Mouse (Mus musculus) liver, postnatal 0 days (tissue): ENCODE results near the gene Chrm1. TPM values are rescaled to one million over a fixed set of nuclear protein-coding genes. Genes with fewer than 3 reads are reported as not detected.

Experiments
- ATAC-seq: fragments of 200-750 bp; cut with Nextera tagmentation; 2 replicates; pipeline ENCODE4 v1.8.0; 2017; ENCODE audit warnings: mild to moderate bottlenecking, moderate library complexity
- DNase-seq: peaks from one replicate; pipeline ENCODE4 v3.0.0-alpha.2; 2016
- H3K27ac ChIP-seq: fragments of 300-500 bp; sonication (generic); 2 replicates; pipeline ENCODE4 v1.5.1; 2014; ENCODE audit warnings: antibody characterized with exemption, moderate library complexity, mild to moderate bottlenecking, low read depth
- H3K27me3 ChIP-seq: fragments of 300-500 bp; sonication (generic); 2 replicates; pipeline ENCODE4 v1.6.1; 2014; ENCODE audit warnings: low read length, control low read depth, mixed read lengths; ENCODE audit not compliant: insufficient read depth
- H3K36me3 ChIP-seq: fragments of 300-500 bp; sonication (generic); replicated peaks from 2 replicates; pipeline ENCODE4 v1.6.1; 2014; ENCODE audit warnings: mild to moderate bottlenecking, control low read depth, low read length, moderate library complexity, mixed read lengths; ENCODE audit not compliant: insufficient read depth
- H3K4me1 ChIP-seq: fragments of 300-500 bp; sonication (generic); 2 replicates; pipeline ENCODE4 v1.6.1; 2014; ENCODE audit warnings: antibody characterized with exemption, mild to moderate bottlenecking, control low read depth; ENCODE audit not compliant: insufficient read depth
- H3K4me2 ChIP-seq: fragments of 300-500 bp; sonication (generic); 2 replicates; pipeline ENCODE4 v1.6.1; 2014; ENCODE audit warnings: low read depth, mild to moderate bottlenecking, low read length, moderate library complexity, mixed read lengths
- H3K4me3 ChIP-seq: fragments of 300-500 bp; sonication (generic); 2 replicates; pipeline ENCODE4 v1.5.1; 2014; ENCODE audit warnings: low read depth, low read length
- H3K9ac ChIP-seq: fragments of 300-500 bp; sonication (generic); replicated peaks from 2 replicates; pipeline ENCODE4 v1.6.1; 2014; ENCODE audit warnings: mild to moderate bottlenecking, moderate library complexity
- H3K9me3 ChIP-seq: fragments of 300-500 bp; sonication (generic); 2 replicates; pipeline ENCODE4 v1.6.1; 2016; ENCODE audit warnings: mild to moderate bottlenecking, control low read depth, low read length, mixed read lengths
- CTCF ChIP-seq: sonication (generic); IDR thresholded peaks from 2 replicates; pipeline ENCODE4 v1.5.1; 2016; ENCODE audit warnings: antibody characterized with exemption, low read depth
- EP300 ChIP-seq: IDR thresholded peaks from 2 replicates; pipeline ENCODE4 v1.6.1; 2016; ENCODE audit warnings: antibody characterized with exemption, low read depth, mild to moderate bottlenecking
- WGBS: fragments of 180-500 bp; shearing (Covaris S2); extraction: QIAGEN DNeasy Blood & Tissue Kit; methylation state at CpG from one replicate; pipeline ENCODE4 v1.1.7; 2014; ENCODE audit not compliant: insufficient replicate concordance; 5-methylcytosine and 5-hydroxymethylcytosine counted together
- polyA plus RNA-seq: library from polyadenylated mRNA; unstranded; fragments of >200 nt; fragmentation: Nextera tagmentation; extraction: Ambion mirVana; gene quantifications from 2 replicates; pipeline ENCODE4 v1.2.1, GENCODE M21; 2015

Chrm1 gene
- polyA plus RNA-seq = not detected in 2 replicates

DNA sequence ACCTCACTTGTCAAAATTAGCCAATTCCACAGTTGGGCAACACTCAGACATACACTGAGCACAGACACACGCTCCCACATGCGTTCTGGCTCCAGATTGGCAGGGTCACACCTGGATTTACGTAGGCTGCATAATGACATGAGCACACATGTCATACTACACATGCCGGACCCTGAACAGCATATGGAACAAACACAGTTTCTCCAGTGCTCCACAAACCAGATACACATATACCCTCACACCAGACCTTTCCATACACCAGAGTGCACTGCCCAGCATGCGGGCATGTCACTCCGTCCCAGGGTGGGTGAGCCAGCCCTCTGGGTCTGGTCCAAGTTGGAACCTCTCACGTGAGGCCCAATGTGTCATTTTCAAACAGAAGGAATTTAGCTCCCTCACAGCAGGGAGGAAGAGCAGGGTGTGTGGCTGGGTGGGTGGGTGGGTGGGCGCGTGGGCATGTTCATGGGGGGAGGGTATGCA, at the start of gene Chrm1:
Gene Chrm1, plus strand, starts transcription at position 430 of the 480 bp plus-strand sequence.
- no peak within 1 kb of the TSS for H3K9ac ChIP-seq
- no peaks in the 10 kb centered on the region for H3K36me3 ChIP-seq
- H3K27me3 ChIP-seq = no peaks in the 10 kb centered on the region
- peaks cover 17% of the 10 kb centered on the region for H3K4me1 ChIP-seq
- no peak within 1 kb of the TSS for H3K27ac ChIP-seq
- H3K4me2 ChIP-seq = peak within 1 kb of the TSS; percentile 76; the same call in 1 of the 2 replicates
- ATAC-seq (peak; percentile 38; the same call in 1 of the 2 replicates), DNase-seq (no peak)
- H3K9me3 ChIP-seq = no peaks in the 10 kb centered on the region
- TF ChIP-seq CTCF (no peak), EP300 (no peak)
- WGBS = 71% methylated on average over 9 of the region's 9 CpGs
- peak within 1 kb of the TSS; percentile 42 for H3K4me3 ChIP-seq

GRCm38 (mm10) chr19:8614343-8614742, 49.2 kb upstream of the Chrm1 start:
- WGBS = 44% methylated on average over 2 of the region's 2 CpGs
- H3K9ac ChIP-seq = no peak overlapping the region
- DNase-seq (no peak), ATAC-seq (no peak)
- no peak overlapping the region for H3K4me3 ChIP-seq
- no peaks in the 10 kb centered on the region for H3K9me3 ChIP-seq
- no peaks in the 10 kb centered on the region for H3K4me1 ChIP-seq
- TF ChIP-seq CTCF (no peak), EP300 (no peak)
- no peaks in the 10 kb centered on the region for H3K36me3 ChIP-seq
- H3K27ac ChIP-seq = no peak overlapping the region
- no peaks in the 10 kb centered on the region for H3K27me3 ChIP-seq
- no peak overlapping the region for H3K4me2 ChIP-seq

DNA sequence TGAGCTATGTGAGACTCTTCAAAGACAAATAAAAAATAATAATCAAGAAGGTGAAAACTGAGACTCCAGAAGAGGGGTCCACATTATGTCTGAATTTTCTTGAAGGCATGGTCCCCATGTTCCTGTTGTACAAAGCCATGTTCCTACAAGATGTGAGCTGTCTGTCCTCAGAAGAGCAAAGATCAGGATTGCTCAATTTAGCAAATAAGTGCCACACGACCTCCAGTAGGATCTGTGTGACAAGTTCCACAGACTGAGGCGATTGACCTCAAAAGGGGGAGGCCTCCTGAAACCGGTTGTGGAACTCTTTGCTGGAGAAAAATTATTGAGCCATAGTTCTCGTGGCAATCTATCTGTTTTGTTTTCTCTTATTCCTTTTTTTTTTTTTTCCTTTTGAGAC, 47.3 kb upstream of the Chrm1 start:
- H3K27me3 ChIP-seq = no peaks in the 10 kb centered on the region
- WGBS = 32% methylated on average over 4 of the region's 4 CpGs
- DNase-seq = no peak
- H3K27ac ChIP-seq = no peak overlapping the region
- H3K36me3 ChIP-seq = no peaks in the 10 kb centered on the region
- no peak overlapping the region for H3K4me3 ChIP-seq
- no peaks in the 10 kb centered on the region for H3K9me3 ChIP-seq
- peak; percentile 66; the same call in 1 of the 2 replicates for ATAC-seq
- H3K4me2 ChIP-seq = no peak overlapping the region
- no peaks in the 10 kb centered on the region for H3K4me1 ChIP-seq
- H3K9ac ChIP-seq = no peak overlapping the region
- TF ChIP-seq CTCF = no peak
- no peak for TF ChIP-seq EP300

DNA sequence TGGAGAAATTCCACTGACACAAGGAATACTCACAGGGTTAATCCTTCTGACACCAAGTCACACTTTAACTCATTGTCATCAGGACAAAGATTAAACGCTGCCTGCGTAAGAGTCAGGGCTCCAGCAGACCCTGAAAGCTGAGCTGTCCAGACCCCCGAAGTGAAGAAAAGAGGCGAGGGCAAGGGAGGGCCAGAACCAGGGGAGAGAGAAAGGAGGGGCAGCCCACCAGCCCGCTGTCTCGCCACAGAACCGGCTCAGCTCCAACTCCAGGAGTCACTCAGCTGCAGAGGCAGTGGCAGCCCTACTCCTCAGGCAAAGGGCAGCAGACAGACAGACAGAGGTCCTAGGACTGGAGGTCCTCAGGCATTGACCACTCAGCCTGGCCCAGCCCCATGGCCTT, 45.7 kb upstream of the Chrm1 start, which contains the start of gene Slc22a6:
Gene Slc22a6, plus strand, starts transcription at position 136 of the 400 bp plus-strand sequence.
- Histone ChIP-seq H3K9me3 (no peaks in the 10 kb centered on the region), H3K27me3 (no peaks in the 10 kb centered on the region), H3K36me3 (no peaks in the 10 kb centered on the region), H3K4me3 (no peak within 1 kb of the TSS), H3K27ac (no peak within 1 kb of the TSS), H3K4me1 (no peaks in the 10 kb centered on the region), H3K4me2 (no peak within 1 kb of the TSS), H3K9ac (no peak within 1 kb of the TSS)
- DNase-seq (no peak), ATAC-seq (no peak)
- WGBS = 68% methylated on average over 7 of the region's 7 CpGs
- TF ChIP-seq CTCF = no peak
- no peak for TF ChIP-seq EP300

DNA sequence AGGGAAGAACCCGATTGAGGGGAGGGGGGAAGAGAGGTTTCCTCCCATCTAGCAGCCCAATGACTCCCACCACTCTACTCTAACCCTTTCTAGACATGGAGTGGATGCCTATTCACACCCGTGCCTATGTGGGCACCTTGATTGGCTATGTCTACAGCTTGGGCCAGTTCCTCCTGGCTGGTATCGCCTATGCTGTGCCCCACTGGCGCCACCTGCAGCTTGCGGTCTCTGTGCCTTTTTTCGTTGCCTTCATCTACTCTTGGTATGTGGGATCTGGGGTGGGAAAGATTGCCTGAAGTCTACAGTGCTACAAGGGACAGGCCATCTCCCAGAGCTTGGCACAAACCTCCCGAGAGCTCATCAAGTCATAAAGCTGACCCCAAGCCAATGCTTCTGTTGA, 42.5 kb upstream of the Chrm1 start:
- H3K9me3 ChIP-seq = no peaks in the 10 kb centered on the region
- no peaks in the 10 kb centered on the region for H3K36me3 ChIP-seq
- H3K9ac ChIP-seq = no peak overlapping the region
- H3K4me1 ChIP-seq = no peaks in the 10 kb centered on the region
- no peak for DNase-seq
- no peak for TF ChIP-seq EP300
- TF ChIP-seq CTCF = peak; percentile 48
- H3K4me2 ChIP-seq = no peak overlapping the region
- no peak overlapping the region for H3K27ac ChIP-seq
- no peak overlapping the region for H3K4me3 ChIP-seq
- 89% methylated on average over 7 of the region's 7 CpGs for WGBS
- ATAC-seq = no peak
- no peaks in the 10 kb centered on the region for H3K27me3 ChIP-seq

- 58% methylated on average over 2 of the region's 2 CpGs for WGBS
Measured at GRCm38 (mm10) chr19:8630249-8630648, 33.3 kb upstream of the Chrm1 start.

DNA sequence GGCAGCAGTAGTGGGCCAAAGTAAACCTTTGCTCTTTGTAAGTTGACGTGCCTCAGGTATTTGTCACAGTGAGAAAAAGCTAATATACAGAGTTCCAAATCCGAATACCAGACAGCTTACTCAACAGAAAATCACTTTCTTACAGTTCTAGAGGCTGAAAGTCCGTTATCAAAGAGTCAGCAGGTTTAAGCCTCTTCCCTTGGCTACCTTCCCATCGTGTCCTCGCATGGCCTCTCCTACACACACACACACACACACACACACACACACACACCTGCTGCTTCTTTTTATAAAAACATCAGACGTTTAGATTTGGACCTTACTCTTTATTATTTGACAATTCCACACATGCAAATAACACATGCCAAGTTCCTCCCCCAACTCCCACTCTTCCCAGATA, 32.8 kb upstream of the Chrm1 start:
- ATAC-seq (peak; percentile 49; the same call in 1 of the 2 replicates), DNase-seq (no peak)
- H3K27me3 ChIP-seq = no peaks in the 10 kb centered on the region
- no peaks in the 10 kb centered on the region for H3K36me3 ChIP-seq
- H3K9me3 ChIP-seq = no peaks in the 10 kb centered on the region
- no peak overlapping the region for H3K9ac ChIP-seq
- TF ChIP-seq EP300 = no peak
- TF ChIP-seq CTCF = no peak
- no peak overlapping the region for H3K4me2 ChIP-seq
- no peak overlapping the region for H3K27ac ChIP-seq
- WGBS = 52% methylated on average over 6 of the region's 6 CpGs
- no peak overlapping the region for H3K4me3 ChIP-seq
- peaks cover 4% of the 10 kb centered on the region; the same call in 1 of the 2 replicates for H3K4me1 ChIP-seq

More at GRCm38 (mm10) chr19:8630249-8630648, 33.3 kb upstream of the Chrm1 start:
- Histone ChIP-seq H3K36me3 (no peaks in the 10 kb centered on the region), H3K4me2 (no peak overlapping the region), H3K27me3 (no peaks in the 10 kb centered on the region), H3K9ac (no peak overlapping the region), H3K27ac (no peak overlapping the region), H3K4me3 (no peak overlapping the region), H3K9me3 (no peaks in the 10 kb centered on the region), H3K4me1 (peaks cover 4% of the 10 kb centered on the region; the same call in 1 of the 2 replicates)
- no peak for TF ChIP-seq EP300
- no peak for TF ChIP-seq CTCF
- ATAC-seq (peak; percentile 87), DNase-seq (no peak)
